Mouse (Mus musculus) spleen, postnatal 4 days (tissue): ENCODE measurements around the gene Prkcz.
"Not testable (repeated sequence)": the region's sequence is repeated elsewhere in the genome, so short reads cannot be mapped to it uniquely, and the experiment has no call there.

Source experiments
- DNase-seq, 2 experiments: peaks; one replicate each; pipeline ENCODE4 v3.0.0; 2022; ENCODE audit warnings: low spot score in 2 of 2

Prkcz gene

DNA sequence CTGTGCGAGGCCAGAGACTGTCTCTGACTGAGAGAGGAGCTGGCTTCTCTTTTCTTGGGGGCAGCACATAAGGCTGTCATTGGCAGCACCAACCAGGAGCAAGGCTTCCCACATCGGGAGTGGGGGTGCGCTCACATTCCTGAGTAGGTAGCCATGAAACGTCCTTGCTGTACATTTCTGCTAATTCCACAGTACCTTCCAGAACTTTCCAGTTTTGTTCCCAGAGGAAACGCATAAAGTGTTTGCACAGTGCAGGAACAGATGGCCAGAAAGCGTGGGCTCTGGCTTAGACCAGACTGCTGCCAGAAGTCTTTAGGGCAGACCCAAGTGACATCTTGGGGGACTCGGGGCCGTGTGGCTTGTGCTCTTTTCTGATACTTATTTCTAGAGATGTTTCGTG lies 77.6 kb downstream of the Prkcz start:
- no peak for DNase-seq

GRCm38 (mm10) chr4:155283001-155283503 lies 78.1 kb downstream of the Prkcz start:
- no peak for DNase-seq

DNA sequence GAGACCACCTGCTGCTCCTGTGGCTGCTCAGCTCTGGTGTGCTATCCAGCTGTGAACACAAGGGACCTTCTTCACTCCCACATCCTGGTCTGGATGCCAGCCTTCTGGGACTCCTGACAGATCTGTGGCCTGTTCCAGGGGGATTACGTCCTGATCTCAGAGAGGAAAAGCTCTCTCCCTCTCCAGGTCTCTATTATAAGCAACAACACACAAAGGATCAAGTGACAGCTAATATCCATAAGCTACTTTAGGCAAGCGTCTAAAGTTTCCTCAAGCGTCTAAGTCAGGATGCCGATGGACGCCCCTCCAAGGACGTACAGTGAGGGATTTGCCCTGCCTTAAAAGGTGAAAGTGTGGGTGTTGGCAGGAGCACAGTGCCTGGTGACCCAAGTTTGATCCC lies 78.9 kb downstream of the Prkcz start:
- no peak for DNase-seq

DNA sequence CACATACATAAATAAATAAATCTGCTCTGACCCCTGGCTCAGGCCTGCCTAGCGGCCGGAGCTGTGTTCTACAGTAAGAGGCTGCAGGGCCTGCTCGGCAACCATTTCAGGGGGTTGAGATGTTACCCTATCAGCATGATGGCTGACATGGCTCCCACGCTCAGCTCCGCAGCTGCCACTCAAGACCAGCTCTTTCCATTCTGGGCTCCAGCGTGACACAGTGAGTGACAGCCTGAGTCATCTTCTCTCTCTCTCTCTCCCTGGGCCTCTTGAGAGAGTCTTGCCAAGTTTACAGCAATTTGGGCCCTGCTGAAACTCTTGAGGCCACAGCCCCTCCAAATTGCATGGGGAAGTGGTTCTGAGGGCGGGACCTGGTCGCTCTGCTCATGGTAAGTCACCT lies 79.5 kb downstream of the Prkcz start:
- no peak for DNase-seq

DNA sequence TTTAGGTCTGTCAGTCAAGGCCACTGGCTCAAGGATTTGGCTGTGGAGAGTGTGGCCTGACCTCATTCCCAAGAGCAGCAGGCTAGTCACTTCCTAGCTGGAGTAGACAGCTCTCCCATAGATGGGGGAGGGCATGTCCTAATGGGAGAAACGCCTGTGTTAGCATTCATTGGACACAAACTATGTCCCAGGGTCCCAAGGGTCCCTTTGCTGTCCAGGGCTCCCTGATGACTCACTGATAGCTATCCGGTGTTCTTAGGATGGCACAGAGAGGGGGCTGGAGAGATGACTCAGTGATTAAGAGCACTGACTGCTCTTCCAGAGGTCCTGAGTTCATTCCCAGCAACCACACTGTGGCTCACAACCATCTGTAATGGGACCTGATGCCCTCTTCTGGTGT lies 79.9 kb downstream of the Prkcz start:
- DNase-seq, result no peak

DNA sequence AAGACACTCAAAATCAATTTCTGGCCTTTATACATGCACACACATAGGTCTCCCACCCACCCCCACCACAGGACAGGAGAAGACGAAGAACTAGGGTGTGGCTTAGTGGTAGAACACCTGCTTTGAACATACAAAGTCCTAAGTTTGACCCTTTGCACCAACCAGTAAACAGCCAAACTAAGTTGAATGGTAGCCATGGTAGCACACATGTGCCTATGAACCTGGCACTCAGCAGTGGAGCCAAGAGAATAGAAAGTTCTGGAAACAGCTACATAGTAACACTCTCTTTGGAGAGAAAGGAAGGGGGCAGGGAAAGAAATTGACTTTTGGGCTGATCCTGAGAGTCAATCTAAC lies 80.4 kb downstream of the Prkcz start:
- DNase-seq, result no peak

- DNase-seq, result no peak
Measured at GRCm38 (mm10) chr4:155279926-155280767, 81.0 kb downstream of the Prkcz start.

- no peak for DNase-seq
Measured at GRCm38 (mm10) chr4:155279054-155279453, 82.1 kb downstream of the Prkcz start.

GRCm38 (mm10) chr4:155277963-155278362 lies 83.2 kb downstream of the Prkcz start:
- DNase-seq, result no peak

DNA sequence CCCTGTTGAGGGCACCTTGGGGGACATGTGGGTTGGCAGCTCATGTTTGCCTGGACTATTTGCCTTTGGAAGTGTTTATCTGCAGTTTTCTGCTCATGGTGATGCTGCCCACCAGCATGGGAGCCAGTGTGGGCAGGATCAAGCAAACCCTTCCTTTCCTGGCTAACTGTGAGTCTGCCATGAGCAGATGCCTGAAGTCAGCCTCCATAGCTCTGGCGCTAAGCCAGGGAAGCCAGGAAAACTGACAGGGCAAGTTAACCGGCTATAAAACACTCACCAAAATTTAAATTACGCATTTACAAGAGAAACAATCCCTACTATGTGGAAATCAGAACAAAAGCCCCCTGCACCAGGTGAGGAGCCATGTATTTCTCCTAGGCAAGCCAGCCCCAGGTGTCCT lies 86.3 kb downstream of the Prkcz start:
- no peak for DNase-seq

DNA sequence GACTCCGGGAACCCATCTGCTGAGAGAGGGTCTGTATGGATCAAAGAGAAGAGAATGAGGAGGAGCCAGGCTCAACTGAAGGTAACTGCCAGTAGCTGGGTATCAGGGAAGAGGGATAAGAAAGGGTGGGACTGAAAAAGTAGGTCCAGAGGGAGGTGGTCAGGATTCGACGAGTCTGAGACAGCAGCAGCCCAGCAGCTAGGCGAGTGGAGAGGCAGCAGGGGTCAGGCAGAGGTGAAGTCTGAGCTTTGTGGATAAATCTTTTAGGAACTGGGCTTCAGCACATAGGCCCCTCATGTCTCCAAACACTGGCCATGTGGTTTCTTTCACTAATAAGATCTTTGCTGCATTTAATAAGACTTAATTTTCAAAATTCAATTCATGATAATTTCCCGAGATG lies 86.7 kb downstream of the Prkcz start:
- DNase-seq, result no peak

DNA sequence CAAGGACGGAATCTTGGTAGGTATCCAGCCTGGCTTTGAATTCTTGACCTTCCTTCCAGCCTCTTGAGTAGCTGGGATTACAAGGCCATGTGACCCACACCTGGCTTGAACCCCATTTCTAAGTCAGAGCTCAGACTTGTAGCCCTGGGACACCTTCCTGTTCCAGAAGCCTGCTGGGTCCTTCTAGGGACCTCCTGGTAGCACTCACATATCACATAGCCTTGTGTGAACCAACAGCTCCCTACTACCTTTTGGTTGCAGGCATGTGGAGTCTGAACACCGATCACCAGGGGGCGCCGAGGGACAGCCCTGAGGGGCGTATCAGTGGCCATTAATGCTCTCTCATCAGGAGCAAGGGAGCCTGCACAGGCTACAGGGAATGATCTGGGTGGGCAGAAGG lies 92.8 kb downstream of the Prkcz start:
- DNase-seq, result peak; percentile 43 to 76

DNA sequence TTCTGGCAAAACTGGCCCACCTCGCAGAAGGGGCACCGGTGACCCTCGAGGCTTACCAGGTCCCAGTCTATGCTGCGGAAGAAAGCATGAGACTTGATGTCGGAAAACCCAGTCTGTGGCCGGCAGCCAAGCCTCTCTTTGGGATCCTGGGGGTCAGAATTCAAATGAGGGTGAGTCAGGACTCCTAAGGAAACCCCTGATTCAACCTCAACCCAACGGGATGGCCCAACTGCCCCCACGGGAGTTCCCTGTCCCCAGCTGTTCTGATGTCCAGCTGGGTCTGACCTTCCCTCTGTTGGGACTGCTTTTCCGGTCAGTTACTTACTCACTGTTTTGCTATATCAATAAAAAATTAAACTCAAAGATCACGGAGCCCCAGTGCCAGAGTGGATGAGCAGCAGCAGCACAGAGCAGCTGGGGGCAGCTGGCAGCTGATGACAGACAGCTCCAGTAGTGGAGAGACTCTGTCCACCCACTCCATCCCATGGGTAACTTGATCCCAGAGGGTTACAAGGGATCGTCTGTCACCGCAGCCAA lies 93.5 kb downstream of the Prkcz start:
- DNase-seq, result no peak

- DNase-seq, result no peak
Measured at GRCm38 (mm10) chr4:155267047-155267543, 94.1 kb downstream of the Prkcz start.

GRCm38 (mm10) chr4:155264521-155265321 lies 96.4 kb downstream of the Prkcz start:
- no peak for DNase-seq

DNA sequence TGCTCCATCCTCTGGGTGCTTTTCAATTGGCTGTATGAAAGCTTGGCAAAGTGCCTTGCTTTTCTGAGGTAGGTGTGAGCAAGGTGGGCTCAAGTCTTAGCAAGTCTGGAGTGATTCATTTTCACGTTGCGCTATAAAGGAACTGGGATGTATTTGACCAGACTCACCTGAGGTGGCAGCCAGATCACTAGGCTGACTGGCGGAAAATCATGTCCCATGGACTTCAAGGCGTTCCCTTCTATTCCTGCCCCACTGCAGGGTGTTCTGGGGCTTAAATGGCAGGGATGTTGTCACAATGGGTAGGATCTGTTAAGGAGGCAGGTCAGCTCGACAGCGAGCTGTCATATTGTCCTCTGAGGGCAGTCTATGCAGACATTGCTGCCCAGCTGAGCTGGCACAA lies 108.9 kb downstream of the Prkcz start:
- DNase-seq, result no peak

- DNase-seq, result no peak
Measured at GRCm38 (mm10) chr4:155251147-155251546, 110.0 kb downstream of the Prkcz start.

DNA sequence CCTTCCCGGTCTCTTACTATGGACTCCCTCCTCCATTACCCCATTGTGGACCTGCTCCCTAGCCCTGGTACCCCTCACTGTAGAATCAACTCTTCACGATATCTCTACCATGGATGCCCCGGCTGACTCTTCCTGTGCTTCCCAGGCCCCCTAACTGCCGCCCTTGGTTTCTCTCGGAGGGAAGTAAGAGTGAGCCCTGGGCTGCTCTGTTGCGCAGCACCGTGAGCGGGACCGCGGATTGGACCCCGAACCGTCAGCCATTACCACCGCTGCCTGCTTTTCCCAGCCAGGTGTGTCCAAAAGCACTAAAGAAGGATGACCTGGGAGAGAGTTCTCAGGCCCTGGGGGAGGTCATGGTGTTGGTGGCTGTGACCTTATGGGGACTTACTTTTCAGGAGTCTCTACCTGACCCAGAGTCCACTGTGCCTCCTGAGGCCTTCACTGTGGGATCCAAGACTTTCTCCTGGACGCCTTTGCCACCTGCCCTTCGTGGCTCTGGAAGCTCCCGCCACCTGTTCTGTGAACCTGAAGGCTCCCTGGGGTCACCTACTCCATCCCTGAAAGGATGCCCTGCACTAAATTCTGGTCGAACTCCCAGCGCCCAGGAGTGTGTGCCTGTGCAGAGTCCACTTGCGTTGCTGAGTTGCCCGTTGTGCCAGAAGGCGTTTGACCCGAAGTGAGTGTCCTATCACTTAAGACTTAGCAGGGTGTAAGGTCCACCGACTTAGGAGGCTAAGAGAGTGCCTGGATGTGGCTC lies 110.6 kb downstream of the Prkcz start:
- DNase-seq, result peak in 1 of 2 experiments; percentile 70

DNA sequence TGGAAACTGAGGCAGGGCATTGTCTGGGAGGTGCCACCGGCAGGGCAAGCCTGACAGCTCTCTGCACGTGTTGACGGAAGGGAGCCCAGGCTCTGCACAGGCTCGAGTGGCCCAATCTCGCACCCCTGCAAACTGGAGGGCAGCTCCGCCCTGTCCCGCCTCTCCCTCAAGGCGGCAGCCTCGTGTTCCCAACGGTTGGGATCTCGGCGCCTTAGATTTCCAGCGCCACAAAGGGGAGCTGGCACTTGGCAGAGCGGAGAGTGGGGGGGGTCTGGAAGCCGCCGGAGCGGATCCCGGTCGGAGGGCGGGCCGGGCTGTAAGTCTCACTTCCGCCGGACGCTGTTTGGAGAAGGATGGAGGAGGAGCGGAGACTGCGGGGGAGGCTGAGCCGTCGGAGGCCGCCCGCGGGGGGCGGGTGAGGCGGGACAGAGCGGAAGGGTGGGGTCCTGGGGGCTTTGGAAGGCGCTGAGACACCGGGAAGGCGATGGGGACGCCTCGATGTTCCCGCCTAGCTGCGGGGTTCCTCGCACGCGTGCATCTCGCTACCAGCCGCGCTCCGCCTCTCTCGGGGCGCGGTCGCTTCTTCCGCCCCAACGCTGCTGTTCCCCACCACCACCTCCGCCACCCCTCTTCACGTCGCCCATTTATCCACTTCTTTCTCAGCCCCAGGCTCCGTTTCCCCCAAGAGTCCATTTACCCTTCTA lies 111.4 kb downstream of the Prkcz start, which contains the start of gene Faap20:
TSS of gene Faap20 (plus strand) at position 155 of the 704 bp plus-strand sequence.
- peak; percentile 78 to 89 for DNase-seq

GRCm38 (mm10) chr4:155249257-155249647 lies 111.9 kb downstream of the Prkcz start:
- DNase-seq, result peak; percentile 89 to 93

- DNase-seq, result not testable (repeated sequence)
Measured at GRCm38 (mm10) chr4:155248054-155248453, 113.1 kb downstream of the Prkcz start.
